Mouse (Mus musculus): ENCODE measurements around the gene Gm10100. TPM values are rescaled to one million over a fixed set of nuclear protein-coding genes. Genes with fewer than 3 reads are reported as not detected.
"Not testable (repeated sequence)": the region's sequence is repeated elsewhere in the genome, so short reads cannot be mapped to it uniquely, and the experiment has no call there.

Gm10100 gene
- polyA plus RNA-seq, 1 experiment from 2014 or later = not detected

DNA sequence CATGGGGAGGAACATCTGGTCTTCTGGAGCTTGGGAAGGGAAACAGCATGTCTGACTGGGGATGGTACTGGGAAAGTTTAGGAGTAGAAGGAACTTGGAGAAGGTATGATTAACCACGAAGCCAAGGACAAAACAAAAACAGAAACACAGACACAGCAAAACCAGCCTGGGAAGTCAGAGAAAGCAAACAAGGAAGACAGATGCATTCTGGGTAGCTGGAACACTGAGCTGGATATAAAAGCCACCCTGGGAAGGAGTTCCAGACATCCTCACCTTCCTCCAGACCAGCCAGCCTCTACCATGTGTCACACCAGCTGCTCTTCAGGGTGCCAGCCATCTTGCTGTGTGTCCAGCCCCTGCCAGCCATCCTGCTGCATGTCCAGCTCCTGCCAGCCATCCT, 10.8 kb upstream of the Gm10100 start, which contains the start of gene Gm10142:
Gene Gm10142, plus strand, starts transcription at position 301 of the 400 bp plus-strand sequence.
- no peak within 1 kb of the TSS for H3K27ac ChIP-seq
- WGBS = 69% methylated on average over 1 of the region's 1 CpGs
- H3K9ac ChIP-seq = no peak within 1 kb of the TSS
- H3K27me3 ChIP-seq = no peaks in the 10 kb centered on the region
- H3K9me3 ChIP-seq = peaks cover 13% of the 10 kb centered on the region
- no peaks in the 10 kb centered on the region for H3K36me3 ChIP-seq
- H3K4me3 ChIP-seq = no peak within 1 kb of the TSS
- H3K4me1 ChIP-seq = no peaks in the 10 kb centered on the region
- no peak within 1 kb of the TSS for H3K4me2 ChIP-seq (replicated peaks)
- no peak for ATAC-seq (ENCODE audit: low FRiP score, low read depth)

DNA sequence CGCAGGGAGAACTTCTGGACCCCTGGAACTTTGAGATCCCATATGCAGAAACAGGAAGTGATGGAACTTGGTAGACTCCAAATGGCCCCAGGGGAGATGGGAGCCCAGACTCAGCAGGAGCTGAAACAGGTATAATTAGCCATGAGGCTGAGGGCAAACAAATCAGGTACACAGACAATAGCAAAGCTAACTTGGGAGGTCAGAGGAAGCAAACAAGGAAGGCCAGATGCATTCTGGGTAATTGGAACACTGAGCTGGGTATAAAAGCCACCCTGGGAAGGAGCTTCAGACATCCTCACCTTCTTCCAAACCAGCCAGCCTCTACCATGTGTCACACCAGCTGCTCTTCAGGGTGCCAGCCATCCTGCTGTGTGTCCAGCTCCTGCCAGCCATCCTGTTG, 6.0 kb upstream of the Gm10100 start, which contains the start of gene Krtap12-1:
Gene Krtap12-1, plus strand, starts transcription at position 301 of the 400 bp plus-strand sequence.
- not testable (repeated sequence) for H3K9me3 ChIP-seq; H3K4me2 ChIP-seq (replicated peaks); H3K36me3 ChIP-seq; H3K4me3 ChIP-seq; H3K27ac ChIP-seq; H3K27me3 ChIP-seq; H3K4me1 ChIP-seq; H3K9ac ChIP-seq; ATAC-seq (ENCODE audit: low FRiP score, low read depth)
- 78% methylated on average over 1 of the region's 1 CpGs for WGBS

DNA sequence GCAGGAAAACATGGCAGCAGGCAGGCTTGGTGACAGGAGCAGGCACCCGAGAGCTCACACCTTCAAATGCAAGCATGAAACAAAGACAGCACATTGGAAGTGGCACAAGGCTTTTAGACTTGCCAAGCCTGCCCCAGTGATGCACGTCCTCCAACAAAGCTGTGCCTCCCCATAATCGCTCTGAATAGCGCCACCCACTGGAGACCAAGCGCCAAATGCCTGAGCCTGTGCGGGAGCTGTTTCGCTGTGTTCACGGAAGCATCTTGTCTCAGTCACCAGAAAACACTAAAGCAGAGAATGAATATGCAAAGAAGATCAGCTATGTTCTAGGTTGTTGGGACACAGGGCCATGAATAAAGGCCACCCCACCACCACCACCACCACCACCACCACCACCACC, 1.4 kb upstream of the Gm10100 start:
- Histone ChIP-seq H3K9ac (no peak overlapping the region), H3K4me1 (no peaks in the 10 kb centered on the region), H3K27me3 (no peaks in the 10 kb centered on the region), H3K4me3 (no peak overlapping the region), H3K9me3 (0 out of 2 replicates have a peak, but pooled peaks cover 6% of the 10 kb centered on the region), H3K4me2 (replicated peaks) (no peak overlapping the region), H3K27ac (no peak overlapping the region), H3K36me3 (no peaks in the 10 kb centered on the region)
- WGBS = 74% methylated on average over 8 of the region's 8 CpGs
- ATAC-seq (ENCODE audit: low FRiP score, low read depth) = no peak

DNA sequence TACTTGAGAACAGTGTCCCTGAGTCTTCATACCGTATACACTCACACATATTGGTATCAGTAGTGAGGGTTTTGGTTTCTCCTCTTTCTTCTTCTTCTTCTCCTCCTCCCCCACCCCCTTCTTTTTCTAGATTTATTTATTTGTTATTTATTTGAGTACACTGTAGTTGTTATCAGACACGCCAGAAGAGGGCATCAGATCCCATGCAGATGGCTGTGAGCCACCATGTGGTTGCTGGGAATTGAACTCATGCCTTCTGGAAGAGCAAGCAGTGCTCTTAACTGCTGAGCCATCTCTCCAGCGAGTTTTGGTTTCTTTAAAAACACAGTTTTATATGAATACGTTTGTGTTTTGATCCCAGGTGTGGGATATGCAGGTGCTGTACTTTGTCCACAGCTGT, 2.0 kb downstream of the Gm10100 start:
- Histone ChIP-seq H3K4me3 (no peak overlapping the region), H3K4me2 (replicated peaks) (no peak overlapping the region), H3K9me3 (no peaks in the 10 kb centered on the region), H3K9ac (no peak overlapping the region), H3K36me3 (no peaks in the 10 kb centered on the region), H3K27ac (no peak overlapping the region), H3K4me1 (no peaks in the 10 kb centered on the region), H3K27me3 (no peaks in the 10 kb centered on the region)
- ATAC-seq (ENCODE audit: low FRiP score, low read depth) = no peak
- 53% methylated on average over 4 of the region's 4 CpGs for WGBS

DNA sequence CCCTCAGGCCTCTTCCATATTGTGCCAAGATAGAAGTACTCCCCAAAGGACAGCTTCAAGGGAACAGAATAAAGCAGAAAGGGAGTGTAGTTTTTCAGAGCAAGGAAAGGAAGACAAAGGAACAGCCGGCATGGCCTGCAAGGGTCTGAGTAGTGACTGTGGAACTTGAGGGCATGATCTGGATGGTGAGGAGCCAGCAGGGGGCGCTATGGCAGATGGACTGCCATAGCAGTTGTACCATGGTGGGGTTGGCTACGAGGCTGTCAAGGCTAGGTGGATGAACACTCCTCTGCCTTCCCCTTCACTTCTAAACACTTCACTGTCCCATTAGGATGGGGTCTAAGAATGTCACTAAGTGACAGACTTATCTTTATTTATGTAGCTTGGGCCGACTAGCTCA, 3.0 kb downstream of the Gm10100 start:
- Histone ChIP-seq H3K9ac (no peak overlapping the region), H3K27me3 (no peaks in the 10 kb centered on the region), H3K36me3 (no peaks in the 10 kb centered on the region), H3K4me1 (no peaks in the 10 kb centered on the region), H3K27ac (no peak overlapping the region), H3K4me3 (no peak overlapping the region), H3K4me2 (replicated peaks) (no peak overlapping the region), H3K9me3 (peaks cover 4% of the 10 kb centered on the region; the same call in 1 of the 2 replicates)
- ATAC-seq (ENCODE audit: low FRiP score, low read depth) = no peak
- WGBS = 53% methylated on average over 4 of the region's 4 CpGs

DNA sequence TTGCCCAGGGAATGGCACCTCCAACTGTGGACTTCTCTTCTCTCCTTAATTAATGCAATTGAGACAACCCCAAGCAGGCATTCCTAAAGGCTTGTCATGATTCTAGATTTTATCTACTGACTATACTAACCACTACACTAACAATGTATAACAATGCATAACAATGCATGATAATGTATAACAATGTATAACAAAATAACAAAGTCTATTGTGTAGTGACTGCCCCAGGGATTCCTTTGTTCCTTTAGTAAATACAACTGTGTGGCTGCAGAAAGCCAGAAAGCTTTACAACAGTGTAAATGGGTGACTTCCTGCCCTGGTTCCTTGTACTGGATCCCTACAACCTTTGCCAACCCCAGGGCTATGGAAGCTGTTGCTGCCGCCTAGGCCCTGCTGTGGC, 9.6 kb downstream of the Gm10100 start:
- H3K36me3 ChIP-seq = no peaks in the 10 kb centered on the region
- 87% methylated on average over 1 of the region's 1 CpGs for WGBS
- H3K4me1 ChIP-seq = no peaks in the 10 kb centered on the region

DNA sequence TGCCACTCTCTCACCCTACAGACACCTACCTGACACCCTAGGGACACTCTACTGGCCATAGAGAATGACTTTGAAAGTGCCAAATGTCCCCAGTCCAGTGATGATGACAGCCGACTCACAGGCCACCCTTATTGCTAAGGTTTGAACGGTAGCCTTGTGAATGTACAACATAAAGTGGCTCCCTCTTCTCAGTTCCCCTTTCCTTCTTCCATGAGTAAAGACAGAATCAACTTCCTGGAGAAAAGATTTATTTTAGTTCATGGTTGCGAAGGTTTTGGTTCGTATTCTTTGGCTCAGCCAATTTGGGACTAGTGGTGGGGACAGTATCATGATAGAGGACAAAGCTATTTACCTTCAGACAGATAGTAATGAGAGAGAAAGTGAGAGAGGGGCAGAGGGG, 12.6 kb downstream of the Gm10100 start:
- peaks cover 10% of the 10 kb centered on the region for H3K4me1 ChIP-seq
- H3K4me2 ChIP-seq (replicated peaks) = no peak overlapping the region
- H3K9ac ChIP-seq = no peak overlapping the region
- no peak overlapping the region for H3K27ac ChIP-seq
- no peaks in the 10 kb centered on the region for H3K27me3 ChIP-seq
- 74% methylated on average over 4 of the region's 4 CpGs for WGBS
- H3K9me3 ChIP-seq = peaks cover 11% of the 10 kb centered on the region; the same call in 1 of the 2 replicates
- H3K4me3 ChIP-seq = no peak overlapping the region
- no peak for ATAC-seq (ENCODE audit: low FRiP score, low read depth)
- H3K36me3 ChIP-seq = no peaks in the 10 kb centered on the region

More for the DNA sequence above, 9.6 kb downstream of the Gm10100 start:
- Histone ChIP-seq H3K27ac (no peak overlapping the region), H3K4me3 (no peak overlapping the region), H3K4me2 (replicated peaks) (no peak overlapping the region), H3K9me3 (peaks cover 12% of the 10 kb centered on the region; the same call in 1 of the 2 replicates), H3K27me3 (no peaks in the 10 kb centered on the region), H3K9ac (no peak overlapping the region)
- ATAC-seq (ENCODE audit: low FRiP score, low read depth) = no peak

DNA sequence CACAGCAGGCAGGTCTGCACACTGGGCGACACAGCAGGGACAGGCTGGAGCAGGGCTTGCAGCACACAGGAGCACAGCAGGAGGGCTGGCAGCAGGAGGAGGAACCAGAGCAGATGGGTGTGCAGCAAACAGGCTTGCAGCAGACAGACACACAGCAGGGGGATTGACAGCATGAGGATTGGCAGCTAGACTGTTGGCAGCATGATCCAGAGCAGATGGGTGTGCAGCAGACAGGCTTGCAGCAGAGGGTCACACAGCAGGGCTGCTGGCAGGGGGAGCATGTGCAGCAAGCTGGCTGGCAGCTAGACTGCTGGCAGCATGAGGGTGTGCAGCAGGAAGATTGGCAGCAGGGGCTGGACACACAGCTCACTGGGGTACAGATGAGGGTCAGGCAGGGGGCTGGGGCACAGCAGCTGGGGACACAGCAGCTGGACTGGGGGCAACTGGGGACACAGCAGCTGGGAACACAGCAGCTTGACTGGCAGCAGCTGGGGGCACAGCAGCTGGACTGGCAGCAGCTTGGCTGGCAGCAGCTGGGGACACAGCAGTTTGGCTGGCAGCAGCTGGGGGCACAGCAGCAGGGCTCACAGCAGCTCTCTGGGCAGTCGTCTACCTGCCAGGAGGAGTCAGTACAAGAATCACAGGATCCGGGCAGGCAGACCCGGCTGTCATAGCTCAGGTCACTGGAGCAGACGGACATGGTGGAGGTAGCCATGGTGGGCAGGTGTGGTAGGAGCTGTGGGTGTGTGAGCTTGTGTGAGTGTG, 15.8 kb downstream of the Gm10100 start, which contains the start of gene Gm18596:
Gene Gm18596, minus strand, starts transcription at position 715 of the 765 bp plus-strand sequence.
- H3K4me1 ChIP-seq = peaks cover 10% of the 10 kb centered on the region
- H3K27ac ChIP-seq; ATAC-seq (ENCODE audit: low FRiP score, low read depth); H3K27me3 ChIP-seq; H3K9ac ChIP-seq; H3K4me2 ChIP-seq (replicated peaks); H3K9me3 ChIP-seq; H3K36me3 ChIP-seq; H3K4me3 ChIP-seq: not testable (repeated sequence)
- 37% methylated on average over 5 of the region's 5 CpGs for WGBS

DNA sequence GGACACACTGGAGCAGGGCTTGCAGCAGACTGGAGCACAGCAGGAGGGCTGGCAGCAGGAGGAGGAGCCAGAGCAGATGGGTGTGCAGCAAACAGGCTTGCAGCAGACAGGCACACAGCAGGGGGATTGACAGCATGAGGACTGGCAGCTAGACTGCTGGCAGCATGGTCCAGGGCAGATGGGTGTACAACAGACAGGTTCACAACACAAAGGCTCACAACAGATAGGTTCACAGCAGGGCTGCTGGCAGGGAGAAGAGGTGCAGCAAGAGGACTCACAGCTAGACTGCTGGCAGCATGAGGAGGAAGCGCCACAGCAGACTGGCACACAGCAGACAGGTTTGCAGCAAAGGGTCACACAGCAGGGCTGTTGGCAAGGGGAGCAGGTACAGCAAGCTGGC, 24.4 kb downstream of the Gm10100 start:
- not testable (repeated sequence) for H3K27me3 ChIP-seq; H3K36me3 ChIP-seq; H3K9ac ChIP-seq; ATAC-seq (ENCODE audit: low FRiP score, low read depth); H3K4me3 ChIP-seq; H3K4me2 ChIP-seq (replicated peaks); H3K9me3 ChIP-seq; H3K4me1 ChIP-seq; H3K27ac ChIP-seq
- WGBS = 76% methylated on average over 1 of the region's 1 CpGs

DNA sequence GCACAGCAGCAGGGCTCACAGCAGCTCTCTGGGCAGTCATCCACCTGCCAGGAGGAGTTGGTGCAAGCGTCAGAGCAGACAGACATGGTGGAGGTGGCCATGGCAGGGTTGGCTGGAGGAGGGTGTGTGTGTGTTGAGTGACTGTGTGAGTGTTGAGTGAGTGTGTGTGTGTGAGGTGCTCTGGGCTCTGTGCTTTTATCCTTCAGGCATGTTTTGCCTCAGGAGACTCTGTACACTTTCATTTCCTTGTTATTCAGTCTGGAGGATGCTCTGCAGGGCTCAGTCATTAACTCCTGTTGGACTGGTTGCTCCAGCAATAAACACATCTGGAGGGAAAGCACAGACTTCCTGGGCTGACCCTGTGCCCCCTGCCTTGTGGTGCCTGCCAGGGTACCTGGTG, 25.0 kb downstream of the Gm10100 start, which contains the start of gene Gm9736:
Gene Gm9736, minus strand, starts transcription at position 101 of the 400 bp plus-strand sequence.
- not testable (repeated sequence) for H3K4me1 ChIP-seq; H3K9me3 ChIP-seq; H3K4me3 ChIP-seq; H3K36me3 ChIP-seq; H3K9ac ChIP-seq; H3K27me3 ChIP-seq; H3K4me2 ChIP-seq (replicated peaks); ATAC-seq (ENCODE audit: low FRiP score, low read depth); H3K27ac ChIP-seq
- WGBS = 55% methylated on average over 1 of the region's 1 CpGs

DNA sequence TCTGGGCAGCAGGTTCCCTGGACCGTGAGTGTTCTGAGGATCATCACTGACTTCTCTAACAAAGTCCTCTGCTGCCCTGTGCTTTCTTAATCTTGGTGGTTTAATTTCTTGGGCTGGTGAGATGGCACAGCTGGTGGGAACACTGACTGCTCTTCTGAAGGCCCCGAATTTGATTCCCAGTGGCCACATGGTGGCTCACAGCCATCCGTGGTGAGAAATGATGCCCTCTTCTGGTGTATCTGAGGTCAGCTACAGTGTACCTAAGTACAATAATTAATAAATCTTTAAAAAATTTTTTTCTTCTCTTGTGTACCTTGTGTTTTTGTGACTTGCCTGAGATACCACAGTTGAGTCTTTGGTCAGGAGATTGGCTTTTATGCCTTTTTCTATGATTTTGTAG, 26.0 kb downstream of the Gm10100 start:
- not testable (repeated sequence) for H3K9me3 ChIP-seq; H3K27ac ChIP-seq; H3K4me1 ChIP-seq; H3K36me3 ChIP-seq; H3K4me3 ChIP-seq; ATAC-seq (ENCODE audit: low FRiP score, low read depth); H3K27me3 ChIP-seq; H3K9ac ChIP-seq; H3K4me2 ChIP-seq (replicated peaks)
- 62% methylated on average over 3 of the region's 3 CpGs for WGBS

DNA sequence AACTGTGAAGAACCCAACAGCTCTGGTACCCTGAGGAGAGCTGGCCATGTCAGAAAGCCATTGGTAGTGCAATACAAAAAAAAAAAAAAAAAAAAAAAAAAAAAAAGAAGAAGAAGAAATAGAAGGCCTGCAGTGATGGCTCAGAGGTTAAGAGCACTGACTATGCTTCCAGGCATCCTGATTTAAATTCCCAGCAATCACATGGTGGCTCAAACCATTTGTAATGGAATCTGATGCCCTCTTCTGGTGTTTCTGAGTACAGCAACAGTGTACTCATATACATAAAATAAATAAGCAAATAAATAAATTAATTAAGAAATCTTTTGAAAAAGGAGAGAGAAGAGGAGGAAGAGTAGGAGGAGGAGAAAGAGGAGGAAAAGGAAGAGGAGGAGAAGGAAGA, 27.2 kb downstream of the Gm10100 start:
- Histone ChIP-seq H3K27ac (no peak overlapping the region), H3K4me2 (replicated peaks) (no peak overlapping the region), H3K4me3 (no peak overlapping the region), H3K4me1 (peaks cover 6% of the 10 kb centered on the region; the same call in 1 of the 2 replicates), H3K9me3 (no peaks in the 10 kb centered on the region), H3K9ac (no peak overlapping the region), H3K27me3 (no peaks in the 10 kb centered on the region), H3K36me3 (no peaks in the 10 kb centered on the region)
- no peak for ATAC-seq (ENCODE audit: low FRiP score, low read depth)

DNA sequence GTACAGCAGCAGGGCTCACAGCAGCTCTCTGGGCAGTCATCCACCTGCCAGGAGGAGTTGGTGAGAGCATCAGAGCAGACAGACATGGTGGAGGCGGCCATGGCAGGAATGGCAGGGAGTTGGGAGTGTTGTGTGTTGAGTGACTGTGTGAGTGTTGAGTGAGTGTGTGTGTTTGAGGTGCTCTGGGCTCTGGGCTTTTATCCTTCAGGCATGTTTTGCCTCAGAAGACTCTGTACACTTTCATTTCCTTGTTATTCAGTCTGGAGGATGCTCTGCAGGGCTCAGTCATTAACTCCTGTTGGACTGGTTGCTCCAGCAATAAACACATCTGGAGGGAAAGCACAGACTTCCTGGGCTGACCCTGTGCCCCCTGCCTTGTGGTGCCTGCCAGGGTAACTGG, 33.3 kb downstream of the Gm10100 start, which contains the start of gene Gm3233:
Gene Gm3233, minus strand, starts transcription at position 101 of the 400 bp plus-strand sequence.
- not testable (repeated sequence) for H3K4me3 ChIP-seq; H3K4me1 ChIP-seq; H3K9me3 ChIP-seq; ATAC-seq (ENCODE audit: low FRiP score, low read depth); H3K9ac ChIP-seq; H3K36me3 ChIP-seq; H3K4me2 ChIP-seq (replicated peaks); H3K27ac ChIP-seq; H3K27me3 ChIP-seq
- WGBS = no CpG with 5 or more reads among the region's 1 CpGs
